Mouse (Mus musculus): ENCODE results near the gene Klf13. TPM values are rescaled to one million over a fixed set of nuclear protein-coding genes. Genes with fewer than 3 reads are reported as not detected.

Gene Klf13
- polyA plus RNA-seq, 1 experiment = 75.3 TPM

DNA sequence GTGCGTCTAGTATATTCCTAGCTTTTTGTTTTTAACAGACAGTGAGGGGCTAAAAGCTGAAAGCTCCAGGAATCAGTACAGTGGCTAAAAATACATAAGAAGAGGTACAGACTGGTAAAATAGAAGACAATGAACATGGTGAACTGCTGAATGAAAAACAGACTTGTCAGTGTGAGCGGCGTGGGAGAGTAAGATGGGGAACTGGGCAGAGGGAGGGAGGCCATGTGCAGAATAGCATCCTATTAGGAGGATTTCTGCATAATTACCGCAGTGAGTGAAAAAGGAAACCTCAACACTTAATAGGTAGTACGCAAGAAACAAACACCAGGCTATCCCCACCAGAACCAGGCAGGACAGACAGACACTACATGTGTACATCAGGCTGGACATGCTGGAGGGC is 45.5 kb downstream of the Klf13 start:
- TF ChIP-seq CTCF (IDR thresholded peaks at IDR 0.05; ENCODE audit: low read depth, low read length) (no peak), POLR2A (IDR thresholded peaks at IDR 0.05; ENCODE audit: borderline replicate concordance, low read depth, low read length) (no peak)
- H3K4me1 ChIP-seq (ENCODE audit: control insufficient read depth, insufficient read depth, low read length) = peaks cover 32% of the 10 kb centered on the region
- no peak overlapping the region for H3K4me3 ChIP-seq (ENCODE audit: insufficient read depth, low read length)
- H3K27ac ChIP-seq (ENCODE audit: insufficient read depth, low read depth, low read length) = no peak overlapping the region

DNA sequence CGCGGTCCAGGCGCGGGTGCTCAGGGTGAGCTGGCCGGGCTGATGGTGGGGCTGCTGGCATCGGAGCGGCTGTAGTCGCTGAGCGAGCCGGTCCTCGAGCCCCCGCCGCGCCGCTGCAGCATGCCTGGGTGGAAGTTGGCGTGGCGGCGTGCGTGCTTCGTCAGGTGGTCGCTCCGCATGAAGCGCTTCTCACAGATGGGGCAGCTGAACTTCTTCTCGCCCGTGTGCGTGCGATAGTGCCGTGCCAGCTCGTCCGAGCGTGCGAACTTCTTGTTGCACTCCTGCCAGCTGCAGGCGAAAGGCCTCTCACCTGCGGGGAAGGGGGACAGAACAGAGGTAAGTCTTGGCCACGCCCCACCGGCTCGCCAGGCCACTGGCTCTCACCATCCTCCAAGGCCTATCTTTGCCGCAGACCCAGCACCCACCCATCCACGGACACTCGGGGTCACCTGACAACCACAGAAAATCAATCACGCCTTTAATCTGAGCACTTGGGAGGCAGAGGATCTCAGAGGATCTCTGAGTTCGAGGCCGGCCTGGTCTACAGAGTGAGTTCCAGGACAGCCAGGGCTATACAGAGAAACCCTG is 47.1 kb downstream of the Klf13 start:
- Histone ChIP-seq H3K4me3 (ENCODE audit: insufficient read depth, low read length) (no peak overlapping the region), H3K4me1 (ENCODE audit: control insufficient read depth, insufficient read depth, low read length) (peaks cover 21% of the 10 kb centered on the region), H3K27ac (ENCODE audit: insufficient read depth, low read depth, low read length) (no peak overlapping the region)
- no peak for TF ChIP-seq POLR2A (IDR thresholded peaks at IDR 0.05; ENCODE audit: borderline replicate concordance, low read depth, low read length)
- TF ChIP-seq CTCF (IDR thresholded peaks at IDR 0.05; ENCODE audit: low read depth, low read length) = no peak

DNA sequence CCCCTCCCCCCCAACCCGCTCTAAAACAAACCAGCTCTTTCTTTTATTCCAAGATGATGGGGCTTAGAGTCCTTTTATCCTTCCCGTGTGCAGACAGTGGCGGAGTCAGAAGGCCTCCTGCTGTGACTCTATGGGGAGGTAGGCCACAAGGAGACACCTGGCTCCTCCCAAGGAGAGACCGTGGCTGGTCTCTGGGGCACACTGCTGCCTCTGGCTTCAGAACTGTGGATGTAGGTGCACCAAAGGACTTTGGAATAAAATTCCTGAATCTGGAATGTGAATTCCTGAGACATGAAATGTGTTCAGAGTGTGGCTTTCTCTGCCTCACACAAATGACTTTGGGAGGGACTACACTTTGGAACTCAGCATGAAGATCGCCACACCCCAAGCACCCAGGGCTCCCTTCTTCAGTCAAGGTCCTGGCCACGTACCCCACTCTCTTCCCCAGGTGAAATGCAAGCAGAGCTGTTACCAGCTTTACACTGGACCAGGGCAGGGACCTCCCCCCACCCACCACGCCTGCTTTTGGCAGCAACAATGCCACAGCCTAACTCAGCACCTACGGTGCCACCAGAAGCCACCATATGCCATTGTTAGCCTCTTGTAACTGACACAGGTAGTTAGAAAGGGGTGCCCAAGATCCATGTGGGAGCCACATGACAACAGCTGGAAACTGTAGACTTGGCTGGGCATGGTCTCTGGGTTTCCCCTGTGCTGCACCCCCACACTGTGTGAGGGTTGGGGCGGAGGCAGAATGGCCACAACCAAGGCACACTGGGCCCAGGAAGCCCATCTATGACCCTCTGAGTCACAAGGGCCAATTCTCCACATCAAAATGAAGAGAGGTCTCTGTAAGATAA is 49.4 kb downstream of the Klf13 start:
- Histone ChIP-seq H3K27ac (ENCODE audit: insufficient read depth, low read depth, low read length) (no peak overlapping the region), H3K4me3 (ENCODE audit: insufficient read depth, low read length) (no peak overlapping the region), H3K4me1 (ENCODE audit: control insufficient read depth, insufficient read depth, low read length) (peaks cover 5% of the 10 kb centered on the region; the same call in 1 of the 2 replicates)
- TF ChIP-seq POLR2A (IDR thresholded peaks at IDR 0.05; ENCODE audit: borderline replicate concordance, low read depth, low read length) (no peak), CTCF (IDR thresholded peaks at IDR 0.05; ENCODE audit: low read depth, low read length) (no peak)

DNA sequence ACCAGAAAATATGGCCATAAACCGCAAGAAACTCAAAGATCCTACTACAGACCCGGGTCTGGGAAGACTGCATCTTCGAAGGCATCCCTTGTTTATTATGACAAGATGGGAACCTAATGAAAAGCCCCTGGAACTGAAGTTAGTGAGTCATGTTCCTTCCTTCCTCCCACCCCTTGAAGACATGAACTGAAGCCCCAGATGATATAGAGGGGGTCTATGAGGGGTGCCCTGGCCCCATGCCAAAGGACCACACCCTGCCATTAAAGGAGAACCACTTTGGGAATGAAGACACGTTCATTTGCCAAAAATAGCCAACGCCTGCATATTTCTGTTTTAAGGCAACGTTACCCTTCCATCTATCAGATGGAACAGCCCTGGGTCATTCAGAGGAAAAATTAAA is 50.0 kb downstream of the Klf13 start:
- no peak for TF ChIP-seq CTCF (IDR thresholded peaks at IDR 0.05; ENCODE audit: low read depth, low read length)
- TF ChIP-seq POLR2A (IDR thresholded peaks at IDR 0.05; ENCODE audit: borderline replicate concordance, low read depth, low read length) = no peak
- Histone ChIP-seq H3K27ac (ENCODE audit: insufficient read depth, low read depth, low read length) (no peak overlapping the region), H3K4me3 (ENCODE audit: insufficient read depth, low read length) (no peak overlapping the region), H3K4me1 (ENCODE audit: control insufficient read depth, insufficient read depth, low read length) (peaks cover 5% of the 10 kb centered on the region; the same call in 1 of the 2 replicates)

DNA sequence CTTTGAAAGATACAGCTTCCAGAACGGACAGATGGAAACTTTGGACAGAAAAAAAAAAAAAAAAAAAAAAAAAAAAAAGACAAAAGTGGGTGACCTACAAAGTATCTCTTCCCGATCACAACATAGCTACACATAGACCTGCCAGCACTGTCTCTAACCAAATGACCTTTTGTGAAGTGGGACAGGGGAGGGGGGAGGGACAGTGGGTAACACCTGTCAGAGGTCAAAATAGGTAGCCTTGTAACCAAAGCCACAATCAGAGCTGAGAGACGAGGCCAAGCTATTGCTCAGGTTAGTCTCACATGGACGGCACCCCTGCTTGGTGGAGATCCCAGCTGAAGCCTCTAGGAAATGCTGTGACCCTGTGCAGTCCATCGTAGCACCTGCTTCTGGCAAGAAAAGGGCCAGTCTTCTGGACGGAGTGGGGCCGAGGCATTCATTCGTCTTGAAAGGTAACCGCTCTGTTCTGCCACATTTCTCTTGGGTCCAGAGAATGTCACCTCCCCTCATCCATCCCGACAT is 51.1 kb downstream of the Klf13 start:
- Histone ChIP-seq H3K4me1 (ENCODE audit: control insufficient read depth, insufficient read depth, low read length) (0 out of 2 replicates have a peak, but pooled peaks cover 2% of the 10 kb centered on the region), H3K27ac (ENCODE audit: insufficient read depth, low read depth, low read length) (no peak overlapping the region), H3K4me3 (ENCODE audit: insufficient read depth, low read length) (no peak overlapping the region)
- TF ChIP-seq CTCF (IDR thresholded peaks at IDR 0.05; ENCODE audit: low read depth, low read length) = no peak

DNA sequence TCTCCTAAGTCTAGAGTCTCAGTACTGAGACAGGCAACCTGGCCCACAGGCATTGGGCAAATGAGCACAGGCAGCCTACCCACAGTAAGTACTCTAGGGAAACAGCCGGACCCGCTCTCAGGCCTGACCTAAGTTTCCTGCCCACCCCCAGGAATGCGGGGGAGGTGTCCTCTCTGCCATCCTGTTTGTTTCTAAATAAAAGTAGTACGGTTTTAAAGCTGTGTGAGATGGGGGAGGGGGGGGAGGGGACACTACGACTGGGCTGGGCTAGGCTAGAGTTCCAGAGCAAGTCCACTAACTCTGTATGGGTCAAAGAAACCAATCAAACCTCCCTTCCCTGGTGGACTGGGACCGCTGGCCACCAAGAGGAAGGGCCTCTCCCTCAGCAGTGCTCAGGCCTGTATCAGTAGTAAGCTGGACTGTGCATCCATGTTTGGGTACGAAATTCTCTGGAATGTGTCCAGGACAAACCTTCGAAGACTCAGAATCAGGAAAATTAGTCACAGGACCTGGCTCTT is 51.6 kb downstream of the Klf13 start:
- Histone ChIP-seq H3K4me3 (ENCODE audit: insufficient read depth, low read length) (no peak overlapping the region), H3K27ac (ENCODE audit: insufficient read depth, low read depth, low read length) (no peak overlapping the region), H3K4me1 (ENCODE audit: control insufficient read depth, insufficient read depth, low read length) (0 out of 2 replicates have a peak, but pooled peaks cover 2% of the 10 kb centered on the region)
- TF ChIP-seq CTCF (IDR thresholded peaks at IDR 0.05; ENCODE audit: low read depth, low read length) (no peak), POLR2A (IDR thresholded peaks at IDR 0.05; ENCODE audit: borderline replicate concordance, low read depth, low read length) (no peak)

DNA sequence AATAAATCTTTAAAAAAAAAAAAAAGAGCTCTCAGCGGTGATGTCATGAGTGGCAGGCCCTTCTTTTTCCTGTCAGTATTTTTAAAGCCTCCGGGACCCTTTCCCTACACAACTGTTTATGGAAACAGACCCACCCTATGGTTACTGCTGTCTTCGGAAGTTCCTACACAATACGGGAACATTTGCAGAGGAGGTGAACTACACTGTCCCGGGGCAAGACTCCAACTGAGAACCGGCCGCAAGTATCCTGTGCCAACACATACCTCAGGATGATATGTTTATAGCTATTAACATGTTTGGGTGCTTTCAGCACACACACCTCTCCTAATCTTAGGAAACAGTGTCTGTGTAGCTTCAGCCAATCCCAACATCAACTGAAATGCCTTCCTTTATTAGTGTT is 53.7 kb downstream of the Klf13 start:
- TF ChIP-seq CTCF (IDR thresholded peaks at IDR 0.05; ENCODE audit: low read depth, low read length) (no peak), POLR2A (IDR thresholded peaks at IDR 0.05; ENCODE audit: borderline replicate concordance, low read depth, low read length) (no peak)
- H3K4me3 ChIP-seq (ENCODE audit: insufficient read depth, low read length) = no peak overlapping the region

DNA sequence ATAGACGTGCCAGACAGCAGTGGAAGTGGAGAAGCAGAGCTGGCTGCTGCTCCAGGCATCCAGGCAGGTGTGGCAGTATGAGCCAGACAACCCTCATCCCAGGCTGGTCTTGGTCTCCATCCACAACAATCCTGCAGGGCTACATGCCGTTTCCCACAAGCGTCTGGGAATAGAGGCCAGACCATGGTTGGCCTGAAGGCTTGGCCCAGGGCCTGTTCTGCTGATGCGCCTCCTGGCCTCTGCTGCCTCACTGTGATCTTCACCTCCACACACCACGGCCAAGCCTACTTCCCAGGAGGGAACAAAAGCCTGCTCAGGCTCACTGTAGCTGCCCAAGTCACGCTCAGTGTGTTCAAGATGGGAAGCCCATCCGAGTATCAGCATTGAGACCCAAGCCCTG is 56.0 kb downstream of the Klf13 start:
- no peak for TF ChIP-seq CTCF (IDR thresholded peaks at IDR 0.05; ENCODE audit: low read depth, low read length)
- TF ChIP-seq POLR2A (IDR thresholded peaks at IDR 0.05; ENCODE audit: borderline replicate concordance, low read depth, low read length) = no peak
- no peak overlapping the region for H3K4me3 ChIP-seq (ENCODE audit: insufficient read depth, low read length)
- H3K4me1 ChIP-seq (ENCODE audit: control insufficient read depth, insufficient read depth, low read length) = no peaks in the 10 kb centered on the region
- H3K27ac ChIP-seq (ENCODE audit: insufficient read depth, low read depth, low read length) = no peak overlapping the region

More for the DNA sequence above, 53.7 kb downstream of the Klf13 start:
- H3K4me1 ChIP-seq (ENCODE audit: control insufficient read depth, insufficient read depth, low read length) = 0 out of 2 replicates have a peak, but pooled peaks cover 2% of the 10 kb centered on the region
- H3K27ac ChIP-seq (ENCODE audit: insufficient read depth, low read depth, low read length) = no peak overlapping the region

DNA sequence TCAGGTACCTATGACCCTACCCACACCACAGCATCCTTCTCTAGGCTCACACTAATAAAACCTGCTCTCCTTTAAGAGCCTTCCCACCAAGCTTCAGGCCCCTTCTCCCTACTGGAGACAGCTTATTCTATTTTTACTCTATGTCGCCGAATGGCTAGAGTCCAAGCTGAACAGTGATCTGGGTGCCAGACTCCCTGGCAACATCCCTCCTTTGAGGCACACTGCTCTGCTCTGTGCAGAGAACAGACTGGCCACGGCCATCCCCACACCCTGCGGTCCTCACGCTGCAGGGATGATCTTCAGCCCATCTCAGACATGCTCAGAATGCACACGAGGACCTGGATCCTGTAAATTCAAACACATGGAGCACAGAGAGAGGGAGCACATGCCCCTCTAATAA is 59.1 kb downstream of the Klf13 start:
- no peak overlapping the region for H3K4me3 ChIP-seq (ENCODE audit: insufficient read depth, low read length)
- H3K4me1 ChIP-seq (ENCODE audit: control insufficient read depth, insufficient read depth, low read length) = no peaks in the 10 kb centered on the region
- TF ChIP-seq CTCF (IDR thresholded peaks at IDR 0.05; ENCODE audit: low read depth, low read length) (no peak), POLR2A (IDR thresholded peaks at IDR 0.05; ENCODE audit: borderline replicate concordance, low read depth, low read length) (no peak)
- no peak overlapping the region for H3K27ac ChIP-seq (ENCODE audit: insufficient read depth, low read depth, low read length)

DNA sequence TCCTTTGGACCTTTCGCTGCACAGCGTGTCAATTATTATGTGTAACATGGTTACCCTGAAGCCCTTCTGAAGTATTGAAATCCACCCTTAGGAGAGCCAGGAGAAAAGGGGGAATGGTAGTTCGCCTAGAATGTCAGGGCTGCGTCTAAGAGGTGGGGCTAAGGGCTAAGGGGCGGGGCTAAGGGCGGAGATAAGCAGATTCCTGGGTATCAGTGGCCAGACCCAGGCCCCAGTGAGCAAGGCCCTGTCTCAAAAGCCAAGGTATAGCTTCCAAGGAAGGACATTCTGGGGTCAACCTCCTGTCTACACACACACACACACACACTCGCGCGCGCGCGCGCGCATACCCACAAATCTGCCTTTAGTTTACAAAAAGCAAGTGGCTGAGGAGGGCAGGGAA is 61.1 kb downstream of the Klf13 start:
- H3K4me3 ChIP-seq (ENCODE audit: insufficient read depth, low read length) = no peak overlapping the region
- no peak overlapping the region for H3K27ac ChIP-seq (ENCODE audit: insufficient read depth, low read depth, low read length)
- TF ChIP-seq POLR2A (IDR thresholded peaks at IDR 0.05; ENCODE audit: borderline replicate concordance, low read depth, low read length) (no peak), CTCF (IDR thresholded peaks at IDR 0.05; ENCODE audit: low read depth, low read length) (no peak)
- no peaks in the 10 kb centered on the region for H3K4me1 ChIP-seq (ENCODE audit: control insufficient read depth, insufficient read depth, low read length)
